Mouse (Mus musculus) CH12.LX (cell line): ENCODE data around the gene Sv2b. TPM values are rescaled to one million over a fixed set of nuclear protein-coding genes. Genes with fewer than 3 reads are reported as not detected.

ENCODE experiments used
- DNase-seq: peaks from one replicate; pipeline ENCODE4 v3.0.0-alpha.2; 2013; ENCODE audit errors: extremely low read depth
- H3K27ac ChIP-seq: 2 replicates; pipeline ENCODE4 v1.5.1; 2012; ENCODE audit warnings: low read depth, mild to moderate bottlenecking, control low read depth, moderate library complexity; ENCODE audit not compliant: insufficient read depth
- H3K27me3 ChIP-seq: replicated peaks from 2 replicates; pipeline ENCODE3; 2012; ENCODE audit warnings: inconsistent platforms
- H3K36me3 ChIP-seq, 2 experiments: replicated peaks in 1 of 2; 2 replicates each; pipeline versions ENCODE3 to v1.6.1; 2012; ENCODE audit warnings: inconsistent platforms in 1 of 2, low read length in 1 of 2, mild to moderate bottlenecking in 1 of 2, mixed read lengths in 1 of 2, moderate library complexity in 1 of 2; ENCODE audit not compliant: control insufficient read depth in 1 of 2, insufficient read depth in 1 of 2
- H3K4me1 ChIP-seq, 2 experiments: 2 replicates each; pipeline ENCODE4 v1.6.1; 2012; ENCODE audit warnings: inconsistent platforms in 1 of 2, moderate library complexity in 1 of 2; ENCODE audit not compliant: insufficient read depth in 2 of 2, control insufficient read depth in 1 of 2
- H3K4me2 ChIP-seq: 2 replicates; pipeline ENCODE4 v1.6.1; 2012; ENCODE audit warnings: low read depth, mild to moderate bottlenecking, control low read depth; ENCODE audit not compliant: poor library complexity, insufficient read depth, severe bottlenecking
- H3K4me3 ChIP-seq, 3 experiments: fragments of 150-350 bp in 1 of 3; sonication (generic) in 1 of 3; replicated peaks in 1 of 3; 2 replicates each; pipeline versions ENCODE3 to v1.5.1; 2011 to 2012; ENCODE audit warnings: low read depth in 2 of 3, low read length in 2 of 3, mild to moderate bottlenecking in 2 of 3, moderate library complexity in 2 of 3, control low read depth in 1 of 3, improper control_type of control experiment in 1 of 3, inconsistent platforms in 1 of 3, mixed read lengths in 1 of 3; ENCODE audit not compliant: poor library complexity in 1 of 3
- H3K79me2 ChIP-seq: replicated peaks from 2 replicates; pipeline ENCODE4 v1.6.1; 2012; ENCODE audit warnings: mild to moderate bottlenecking, moderate library complexity; ENCODE audit not compliant: control insufficient read depth, poor library complexity, insufficient read depth, severe bottlenecking; ENCODE audit errors: extremely low read depth
- H3K9ac ChIP-seq: 2 replicates; pipeline ENCODE4 v1.6.1; 2012; ENCODE audit warnings: low read depth, mild to moderate bottlenecking, control low read depth, moderate library complexity; ENCODE audit not compliant: insufficient read depth
- H3K9me3 ChIP-seq: replicated peaks from 2 replicates; pipeline ENCODE3; 2012; ENCODE audit warnings: low read length, inconsistent platforms, mixed read lengths
- BHLHE40 ChIP-seq: IDR thresholded peaks from 2 replicates; pipeline ENCODE4 v1.6.1; 2011; ENCODE audit warnings: mild to moderate bottlenecking, low read depth, low read length, improper control_type of control experiment
- CHD2 ChIP-seq: IDR thresholded peaks from 2 replicates; pipeline ENCODE4 v1.6.1; 2011; ENCODE audit warnings: low read length, improper control_type of control experiment
- CTCF ChIP-seq, 2 experiments: IDR thresholded peaks in 1 of 2; conservative IDR thresholded peaks in 1 of 2; 2 replicates each; pipeline ENCODE4 v1.5.1; 2011 to 2012; ENCODE audit warnings: low read depth in 2 of 2, low read length in 2 of 2, improper control_type of control experiment in 1 of 2, inconsistent platforms in 1 of 2, mild to moderate bottlenecking in 1 of 2, moderate library complexity in 1 of 2
- E2F4 ChIP-seq: IDR thresholded peaks from 2 replicates; pipeline ENCODE4 v1.6.1; 2011; ENCODE audit warnings: low read depth, low read length, improper control_type of control experiment; ENCODE audit not compliant: insufficient replicate concordance
- ELF1 ChIP-seq: IDR thresholded peaks from 2 replicates; pipeline ENCODE4 v1.6.1; 2014; ENCODE audit warnings: low read depth, mild to moderate bottlenecking, inconsistent platforms, low read length, improper control_type of control experiment
- EP300 ChIP-seq: IDR thresholded peaks from 2 replicates; pipeline ENCODE4 v1.6.1; 2011; ENCODE audit warnings: low read length, improper control_type of control experiment
- ETS1 ChIP-seq: conservative IDR thresholded peaks from 2 replicates; pipeline ENCODE4 v1.6.1; 2012; ENCODE audit warnings: low read depth, mild to moderate bottlenecking, inconsistent platforms, low read length, improper control_type of control experiment, moderate library complexity
- HCFC1 ChIP-seq: IDR thresholded peaks from 2 replicates; pipeline ENCODE4 v1.6.1; 2012; ENCODE audit warnings: low read depth, mild to moderate bottlenecking, inconsistent platforms, low read length, improper control_type of control experiment
- IRF4 ChIP-seq: IDR thresholded peaks from 2 replicates; pipeline ENCODE4 v1.6.1; 2014; ENCODE audit warnings: low read depth, mild to moderate bottlenecking, inconsistent platforms, low read length, improper control_type of control experiment
- JUND ChIP-seq: conservative IDR thresholded peaks from 2 replicates; pipeline ENCODE4 v1.6.1; 2011; ENCODE audit warnings: low read depth, low read length, improper control_type of control experiment
- MAFK ChIP-seq: IDR thresholded peaks from 2 replicates; pipeline ENCODE4 v1.6.1; 2011; ENCODE audit warnings: low read length, improper control_type of control experiment; ENCODE audit not compliant: insufficient replicate concordance
- MXI1 ChIP-seq: IDR thresholded peaks from 2 replicates; pipeline ENCODE4 v1.6.1; 2011; ENCODE audit warnings: mild to moderate bottlenecking, low read depth, low read length, improper control_type of control experiment
- MYC ChIP-seq: IDR thresholded peaks from 2 replicates; pipeline ENCODE4 v1.6.1; 2011; ENCODE audit warnings: low read depth, mild to moderate bottlenecking, improper control_type of control experiment, low read length
- NELFE ChIP-seq: IDR thresholded peaks from 2 replicates; pipeline ENCODE4 v1.6.1; 2011; ENCODE audit warnings: low read depth, low read length, improper control_type of control experiment
- PAX5 ChIP-seq: IDR thresholded peaks from 2 replicates; pipeline ENCODE4 v1.6.1; 2012; ENCODE audit warnings: low read length, inconsistent platforms, mixed read lengths
- POLR2AphosphoS2 ChIP-seq: IDR thresholded peaks from 2 replicates; pipeline ENCODE4 v1.6.1; 2011; ENCODE audit warnings: low read depth, low read length, improper control_type of control experiment
- RCOR1 ChIP-seq: conservative IDR thresholded peaks from 2 replicates; pipeline ENCODE4 v1.6.1; 2012; ENCODE audit warnings: low read depth, mild to moderate bottlenecking, inconsistent platforms, low read length, improper control_type of control experiment
- SIN3A ChIP-seq: IDR thresholded peaks from 2 replicates; pipeline ENCODE4 v1.6.1; 2012; ENCODE audit warnings: low read length, improper control_type of control experiment, inconsistent platforms
- TCF12 ChIP-seq: IDR thresholded peaks from 2 replicates; pipeline ENCODE4 v1.6.1; 2014; ENCODE audit warnings: low read depth, mild to moderate bottlenecking, inconsistent platforms, low read length, improper control_type of control experiment
- UBTF ChIP-seq: IDR thresholded peaks from 2 replicates; pipeline ENCODE4 v1.6.1; 2012; ENCODE audit warnings: low read depth, mild to moderate bottlenecking, inconsistent platforms, low read length, improper control_type of control experiment, moderate library complexity
- USF1 ChIP-seq: IDR thresholded peaks from 2 replicates; pipeline ENCODE4 v1.6.1; 2014; ENCODE audit warnings: low read depth, mild to moderate bottlenecking, inconsistent platforms, low read length, improper control_type of control experiment
- USF2 ChIP-seq: conservative IDR thresholded peaks from 2 replicates; pipeline ENCODE4 v1.6.1; 2011; ENCODE audit warnings: low read depth, low read length, improper control_type of control experiment
- ZC3H11A ChIP-seq: IDR thresholded peaks from 2 replicates; pipeline ENCODE4 v1.6.1; 2012; ENCODE audit warnings: low read depth, mild to moderate bottlenecking, inconsistent platforms, low read length, improper control_type of control experiment
- ZKSCAN1 ChIP-seq: IDR thresholded peaks from 2 replicates; pipeline ENCODE4 v1.6.1; 2012; ENCODE audit warnings: low read depth, inconsistent platforms, low read length, improper control_type of control experiment, borderline replicate concordance
- ZMIZ1 ChIP-seq: IDR thresholded peaks from 2 replicates; pipeline ENCODE4 v1.6.1; 2012; ENCODE audit warnings: low read depth, mild to moderate bottlenecking, inconsistent platforms, low read length, improper control_type of control experiment
- ZNF384 ChIP-seq: IDR thresholded peaks from 2 replicates; pipeline ENCODE4 v1.6.1; 2012; ENCODE audit warnings: low read depth, low read length, improper control_type of control experiment, inconsistent platforms
- dilution Hi-C: fragments of 300-500 bp; cut with MboI; formaldehyde crosslinking; loops from 2 replicates; pipeline ENCODE4 v1.14.3; 2020; ENCODE audit warnings: low sequenced_read_pairs; ENCODE audit not compliant: extremely low pct_unique_long_range_greater_than_20kb, extremely low pct_ligation_motif_present
- in situ Hi-C: fragments of 300-500 bp; cut with MboI; formaldehyde crosslinking; loops from 3 replicates; pipeline ENCODE4 v1.14.3; 2019; ENCODE audit warnings: low sequenced_read_pairs, low pct_ligation_motif_present, low pct_unique_long_range_greater_than_20kb, mixed read lengths
- polyA plus RNA-seq: library from polyadenylated mRNA; unstranded; fragments of >175 nt; gene quantifications from 2 replicates; pipeline ENCODE4 v1.2.1, GENCODE M21; 2012; ENCODE audit warnings: low read depth; ENCODE audit not compliant: insufficient read length
- total RNA-seq, 2 experiments: library from RNA; depleted of rRNA; stranded (reverse); fragments of 300-350 nt in 1 of 2; fragments of >200 nt in 1 of 2; gene quantifications; 2 replicates each; pipeline ENCODE4 v1.2.3; 2012 to 2014

Sv2b gene
- total and polyA plus RNA-seq, 3 experiments, result 0.04 TPM; not detected in 2

- DNase-seq, result no peak
- TF ChIP-seq EP300 (no peak), IRF4 (no peak), TCF12 (no peak), POLR2AphosphoS2 (no peak), JUND (no peak), CHD2 (no peak), MAFK (no peak), ELF1 (no peak), HCFC1 (no peak), CTCF (conservative IDR thresholded peaks at IDR 0.05 in 1 of 2, IDR thresholded peaks at IDR 0.05 in 1 of 2; ENCODE audit: low read depth in 2 of 2, low read length in 2 of 2) (no peak), ETS1 (no peak), MYC (no peak), PAX5 (no peak), USF1 (no peak), MXI1 (no peak)
- H3K27ac ChIP-seq, result no peak overlapping the region
- H3K4me1 ChIP-seq, result no peaks in the 10 kb centered on the region
- in situ Hi-C loops, result no loop called here
- no peak overlapping the region for H3K4me2 ChIP-seq
- H3K9ac ChIP-seq, result no peak overlapping the region
- no peaks in the 10 kb centered on the region for H3K79me2 ChIP-seq
- no peaks in the 10 kb centered on the region for H3K27me3 ChIP-seq
- dilution Hi-C loops, result no loop called here
- no peaks in the 10 kb centered on the region for H3K9me3 ChIP-seq
- no peak overlapping the region for H3K4me3 ChIP-seq
- H3K36me3 ChIP-seq, result no peaks in the 10 kb centered on the region
Measured at GRCm38 (mm10) chr7:75259945-75260344, 49.1 kb downstream of the Sv2b start.

- Histone ChIP-seq H3K27me3 (no peaks in the 10 kb centered on the region), H3K9me3 (no peaks in the 10 kb centered on the region), H3K9ac (no peak overlapping the region), H3K4me3 (no peak overlapping the region), H3K79me2 (no peaks in the 10 kb centered on the region), H3K4me1 (peaks cover 0 to 5% of the 10 kb centered on the region in 2 experiments; a peak in 1 of 4 replicates), H3K36me3 (no peaks in the 10 kb centered on the region), H3K4me2 (no peak overlapping the region), H3K27ac (no peak overlapping the region)
- in situ Hi-C loops, result no loop called here
- no peak for DNase-seq
- no peak for TF ChIP-seq ZMIZ1
- TF ChIP-seq ZKSCAN1, result no peak
- TF ChIP-seq SIN3A, result no peak
- TF ChIP-seq MYC, result no peak
- TF ChIP-seq MAFK, result no peak
- TF ChIP-seq NELFE, result no peak
- no peak for TF ChIP-seq E2F4
- TF ChIP-seq BHLHE40, result no peak
- no peak for TF ChIP-seq ELF1
- no peak for TF ChIP-seq TCF12
- TF ChIP-seq CHD2, result no peak
- no peak for TF ChIP-seq RCOR1
- no peak for TF ChIP-seq ETS1
- no peak for TF ChIP-seq HCFC1
- no peak for TF ChIP-seq PAX5
- TF ChIP-seq ZC3H11A, result no peak
- TF ChIP-seq UBTF, result no peak
- TF ChIP-seq USF2, result no peak
- no peak for TF ChIP-seq CTCF (conservative IDR thresholded peaks at IDR 0.05 in 1 of 2, IDR thresholded peaks at IDR 0.05 in 1 of 2; ENCODE audit: low read depth in 2 of 2, low read length in 2 of 2)
- TF ChIP-seq ZNF384, result no peak
- dilution Hi-C loops, result no loop called here
Measured at GRCm38 (mm10) chr7:75253611-75254250, 55.3 kb downstream of the Sv2b start.
